Mouse (Mus musculus): ENCODE measurements around the gene Klc3.
A peak's percentile ranks its signal among the peaks of the same experiment; 100 is the strongest.

The Klc3 gene

GRCm38 (mm10) chr7:19403731-19404296 is at the start of gene Klc3:
Klc3 (minus strand) TSS chr7:19404104.
- no peak for DNase-seq (ENCODE audit: extremely low read depth, low read depth, low spot score)

DNA sequence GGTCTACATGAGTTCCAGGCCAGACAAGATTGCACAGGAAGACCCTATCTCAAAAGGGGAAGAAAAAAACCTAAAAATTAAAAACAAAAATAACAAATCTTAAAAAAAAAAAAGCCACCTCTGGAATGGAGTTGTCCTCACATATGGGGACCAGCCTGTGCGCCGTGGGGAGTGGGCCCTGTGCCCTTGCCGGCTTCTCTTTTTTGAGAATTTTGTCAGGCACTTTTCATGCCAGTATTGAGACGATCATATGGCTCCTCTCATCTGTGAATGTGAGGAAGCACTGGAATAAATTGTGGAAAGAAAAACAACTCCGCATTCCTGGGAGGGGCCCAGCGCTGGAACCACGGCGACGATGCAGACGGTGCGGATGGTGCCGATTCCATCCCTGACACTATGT is 45.3 kb upstream of the Klc3 start:
- no peak for DNase-seq (ENCODE audit: extremely low read depth, low read depth, low spot score)

DNA sequence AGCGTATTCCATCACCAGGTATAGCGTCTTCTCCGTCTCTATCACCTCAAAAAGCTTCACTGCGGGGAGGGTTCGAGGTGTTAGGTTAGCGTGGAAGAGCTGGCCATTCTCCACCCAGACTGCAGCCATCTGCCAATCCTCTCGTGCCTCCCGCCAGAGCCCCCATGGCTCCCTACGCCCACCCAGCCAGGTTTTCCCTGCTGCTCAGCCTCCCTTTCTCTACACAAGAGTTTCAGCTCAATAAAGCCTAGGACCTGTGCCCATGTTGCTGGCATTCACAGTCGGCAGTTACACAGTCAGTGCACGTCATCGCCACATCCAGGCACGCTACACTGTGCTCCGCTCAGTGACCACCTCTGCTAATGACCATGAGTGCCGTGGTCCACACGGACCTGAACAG is 43.8 kb upstream of the Klc3 start:
- DNase-seq (ENCODE audit: extremely low read depth, low read depth, low spot score) = no peak

DNA sequence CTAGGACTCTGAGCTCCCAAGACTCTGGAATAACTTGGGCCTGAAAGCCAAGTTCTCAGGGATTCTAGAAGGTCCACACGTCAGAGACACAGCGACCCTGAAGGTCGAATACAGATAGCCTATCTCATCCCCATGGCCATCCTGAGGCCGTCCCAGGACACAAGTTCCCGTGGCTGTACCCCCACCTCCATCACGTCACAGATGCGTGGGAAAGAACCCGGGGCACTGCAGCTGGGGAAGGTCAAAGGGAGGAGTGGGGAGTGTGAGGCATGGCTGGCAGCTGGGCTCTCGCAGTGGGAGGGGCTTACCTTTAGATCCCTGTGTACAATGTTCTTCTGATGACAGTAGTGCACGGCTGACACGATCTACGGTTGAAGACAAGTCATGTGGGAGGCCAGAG is 40.9 kb upstream of the Klc3 start:
- no peak for DNase-seq (ENCODE audit: extremely low read depth, low read depth, low spot score)

- no peak for DNase-seq (ENCODE audit: extremely low read depth, low read depth, low spot score)
Observed at GRCm38 (mm10) chr7:19443344-19443743, 39.4 kb upstream of the Klc3 start.

GRCm38 (mm10) chr7:19441448-19442091 is 37.7 kb upstream of the Klc3 start:
- no peak for DNase-seq (ENCODE audit: extremely low read depth, low read depth, low spot score)

GRCm38 (mm10) chr7:19437048-19437447 is 33.1 kb upstream of the Klc3 start:
- DNase-seq (ENCODE audit: extremely low read depth, low read depth, low spot score) = no peak

DNA sequence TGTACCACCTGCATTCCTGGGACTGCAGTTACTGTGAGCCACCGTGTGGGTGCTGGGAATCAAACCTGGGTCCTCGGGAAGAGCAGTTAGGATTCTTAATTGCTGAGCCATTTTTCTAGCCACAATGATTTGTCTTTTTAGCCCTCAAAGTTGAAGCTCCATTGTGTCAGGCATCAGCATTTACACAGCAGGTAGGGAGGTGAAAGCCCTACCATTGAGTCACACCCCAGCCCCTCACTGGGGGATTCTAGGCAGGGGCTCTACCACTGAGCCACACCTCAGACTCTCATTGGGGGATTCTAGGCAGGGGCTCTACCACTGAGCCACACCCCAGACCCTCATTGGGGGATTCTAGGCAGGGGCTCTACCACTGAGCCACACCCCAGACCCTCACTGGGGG is 32.4 kb upstream of the Klc3 start:
- DNase-seq (ENCODE audit: extremely low read depth, low read depth, low spot score) = no peak

GRCm38 (mm10) chr7:19432475-19432874 is 28.6 kb upstream of the Klc3 start:
- DNase-seq (ENCODE audit: extremely low read depth, low read depth, low spot score) = no peak

DNA sequence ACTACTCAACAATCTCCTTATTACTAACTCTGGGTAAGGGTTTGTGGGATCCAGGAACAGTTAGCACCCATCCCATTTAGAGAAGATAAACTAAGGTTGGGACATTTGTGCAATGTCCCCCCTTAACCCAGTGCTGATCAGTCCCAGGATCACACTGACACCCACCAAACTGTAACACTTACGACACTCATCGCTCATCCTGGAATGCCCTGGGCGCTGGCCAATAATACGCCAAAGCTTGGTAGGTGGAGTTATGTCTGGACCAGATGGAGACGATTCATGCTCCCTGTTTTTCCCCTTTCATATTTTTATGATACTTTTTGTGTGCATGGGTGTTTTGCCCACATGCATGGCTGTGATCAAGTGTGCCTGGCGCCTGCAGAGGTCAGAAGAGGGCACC is 26.5 kb upstream of the Klc3 start:
- DNase-seq (ENCODE audit: extremely low read depth, low read depth, low spot score) = no peak

- no peak for DNase-seq (ENCODE audit: extremely low read depth, low read depth, low spot score)
Observed at GRCm38 (mm10) chr7:19429726-19430125, 25.8 kb upstream of the Klc3 start.

DNA sequence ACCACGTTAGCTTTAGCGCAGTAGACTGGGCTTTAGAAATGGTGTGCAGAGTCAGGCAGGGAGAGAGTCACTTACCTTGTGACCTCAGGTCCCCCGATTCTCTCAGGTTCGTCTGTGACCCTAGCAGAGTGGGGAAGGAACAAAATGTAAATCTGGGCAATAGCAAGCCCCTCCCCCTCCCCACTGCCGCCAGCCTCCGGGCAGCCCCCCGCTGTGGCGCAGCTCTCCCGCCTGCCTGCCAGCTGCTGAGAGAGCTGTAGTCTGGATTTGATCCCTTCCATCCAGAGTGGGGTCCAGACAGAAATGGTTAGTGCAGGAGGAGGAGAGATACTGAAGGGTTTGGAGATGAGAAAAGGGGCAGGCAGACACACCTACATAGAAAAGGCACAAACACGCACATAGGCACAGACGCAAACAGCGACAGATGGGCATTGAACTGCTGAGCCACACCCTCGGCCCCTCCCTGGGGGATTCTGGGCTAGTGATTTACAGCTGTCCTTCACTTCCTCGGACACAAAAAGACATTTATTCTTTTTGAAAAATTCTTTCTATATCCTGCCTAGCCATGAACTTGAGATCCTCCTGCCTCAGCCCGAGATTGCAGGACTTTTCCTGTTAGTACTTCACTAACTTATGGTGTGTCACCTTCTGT is 24.2 kb upstream of the Klc3 start:
- DNase-seq (ENCODE audit: extremely low read depth, low read depth, low spot score) = no peak

DNA sequence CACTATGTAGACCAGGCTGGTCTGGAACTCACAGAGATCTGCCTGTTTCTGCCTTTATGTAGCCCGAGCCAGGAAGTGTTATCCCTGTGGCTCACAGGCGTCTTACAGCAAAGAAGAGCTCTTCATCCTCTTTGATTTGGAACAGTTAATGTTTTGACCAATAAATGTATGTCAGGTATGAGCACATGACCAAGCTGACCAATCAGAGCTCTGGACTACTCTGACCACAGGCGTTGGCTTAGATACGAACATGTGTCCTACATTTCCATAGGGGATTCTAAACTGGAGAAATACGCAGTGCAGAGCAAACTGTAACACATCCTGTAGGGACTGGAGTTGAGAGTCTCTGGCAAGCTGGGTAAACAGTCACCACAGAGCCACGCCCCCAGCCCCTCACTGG is 23.0 kb upstream of the Klc3 start:
- DNase-seq (ENCODE audit: extremely low read depth, low read depth, low spot score) = no peak

- DNase-seq (ENCODE audit: extremely low read depth, low read depth, low spot score) = no peak
Observed at GRCm38 (mm10) chr7:19426349-19426748, 22.4 kb upstream of the Klc3 start.

DNA sequence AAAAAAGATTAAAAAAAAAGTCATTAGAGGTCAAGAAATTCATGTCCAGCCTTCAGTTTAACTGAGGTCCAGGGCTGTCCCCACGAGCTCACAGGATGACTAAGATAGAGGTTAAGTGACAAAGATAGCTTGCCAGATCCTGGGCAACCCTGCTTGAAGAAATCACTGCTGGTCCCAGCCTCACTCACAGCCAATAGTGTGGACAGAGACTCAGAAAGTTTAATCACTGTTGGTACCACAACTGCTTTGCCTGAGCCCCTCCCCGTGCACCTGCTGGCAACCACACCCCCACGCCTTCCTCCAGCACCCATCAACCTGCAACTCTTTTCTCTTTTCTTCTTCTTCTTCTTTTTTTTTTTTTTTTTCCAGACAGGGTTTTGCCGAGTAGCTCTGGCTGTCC is 20.1 kb upstream of the Klc3 start:
- no peak for DNase-seq (ENCODE audit: extremely low read depth, low read depth, low spot score)

DNA sequence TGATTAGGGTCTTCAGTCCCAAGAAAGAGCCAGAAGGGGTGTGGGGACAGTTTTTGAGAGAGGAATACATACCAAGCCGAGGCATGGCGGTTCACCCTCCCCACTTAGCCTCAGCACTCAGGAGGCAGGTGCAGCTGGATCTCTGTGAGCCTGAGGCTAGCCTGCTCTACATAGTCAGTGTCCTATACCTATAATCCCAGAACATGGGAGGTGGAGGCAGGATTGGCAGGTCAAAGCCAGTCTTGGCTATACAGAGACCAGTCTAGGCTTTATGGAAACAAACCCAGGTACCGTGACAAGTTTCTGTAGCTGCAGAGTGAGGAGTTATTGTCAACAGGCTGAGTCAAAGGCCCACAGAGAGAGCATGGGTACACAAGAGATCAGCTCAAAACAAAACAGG is 19.2 kb upstream of the Klc3 start:
- no peak for DNase-seq (ENCODE audit: extremely low read depth, low read depth, low spot score)

DNA sequence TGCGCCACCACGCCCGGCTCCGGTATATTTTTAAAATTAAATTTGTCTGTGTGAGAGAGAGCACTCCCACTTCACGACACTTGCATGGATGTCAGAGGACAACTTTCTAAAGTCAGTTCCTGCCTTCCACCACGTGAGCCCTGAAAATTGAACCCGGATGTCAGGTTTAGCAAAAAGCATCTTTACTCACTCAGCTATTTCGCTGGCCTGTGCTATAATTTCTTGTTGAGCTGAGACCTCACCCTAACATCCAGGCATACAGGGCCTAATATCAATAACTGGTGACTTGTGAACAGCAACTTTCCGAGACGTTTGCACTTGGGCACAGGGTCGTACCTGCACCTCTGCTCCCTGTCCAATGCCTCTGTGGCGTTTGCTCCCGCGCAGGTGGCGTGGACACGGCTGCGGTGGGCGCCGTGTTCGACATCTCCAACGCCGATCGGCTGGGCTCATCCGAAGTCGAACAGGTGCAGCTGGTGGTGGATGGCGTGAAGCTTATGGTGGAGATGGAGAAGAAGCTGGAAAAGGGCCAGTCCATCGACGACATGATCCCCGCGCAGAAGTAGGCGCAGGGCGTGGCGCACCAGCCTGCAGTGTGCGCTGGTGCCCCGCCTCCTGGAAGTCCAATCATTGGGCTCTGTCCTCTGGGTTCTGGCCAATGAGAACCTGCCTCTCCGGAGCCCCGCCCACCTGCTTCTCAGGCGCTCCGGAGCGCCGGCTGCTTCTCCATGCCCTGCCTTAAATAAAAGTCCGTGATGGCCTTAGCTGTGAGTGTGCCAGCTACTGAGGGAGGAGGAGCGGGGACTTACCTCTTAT is 17.1 kb upstream of the Klc3 start:
- peak; percentile 40 for DNase-seq (ENCODE audit: extremely low read depth, low read depth, low spot score)

- DNase-seq (ENCODE audit: extremely low read depth, low read depth, low spot score) = no peak
Observed at GRCm38 (mm10) chr7:19420121-19420520, 16.2 kb upstream of the Klc3 start.

GRCm38 (mm10) chr7:19416590-19416989 is 12.7 kb upstream of the Klc3 start:
- no peak for DNase-seq (ENCODE audit: extremely low read depth, low read depth, low spot score)

DNA sequence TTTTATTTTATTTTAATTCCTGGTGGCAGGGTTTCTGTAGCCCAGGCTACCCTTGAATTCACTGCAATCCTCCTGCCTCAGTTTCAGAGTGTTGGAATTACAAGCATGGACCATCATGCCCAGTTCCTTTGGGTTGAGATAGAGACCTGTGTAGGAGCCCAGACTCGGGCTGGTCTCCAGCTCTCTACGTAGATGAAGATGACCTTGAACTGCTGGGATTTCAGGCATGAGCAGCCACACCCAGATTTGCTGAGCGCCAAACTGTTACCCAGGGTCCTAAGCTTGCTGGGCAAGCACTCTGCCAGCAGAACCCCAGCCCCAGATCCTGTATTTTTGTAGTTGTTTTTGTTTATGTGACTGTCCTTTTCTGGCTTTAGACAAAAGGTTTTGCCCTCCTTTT is 9.6 kb upstream of the Klc3 start:
- DNase-seq (ENCODE audit: extremely low read depth, low read depth, low spot score) = no peak

DNA sequence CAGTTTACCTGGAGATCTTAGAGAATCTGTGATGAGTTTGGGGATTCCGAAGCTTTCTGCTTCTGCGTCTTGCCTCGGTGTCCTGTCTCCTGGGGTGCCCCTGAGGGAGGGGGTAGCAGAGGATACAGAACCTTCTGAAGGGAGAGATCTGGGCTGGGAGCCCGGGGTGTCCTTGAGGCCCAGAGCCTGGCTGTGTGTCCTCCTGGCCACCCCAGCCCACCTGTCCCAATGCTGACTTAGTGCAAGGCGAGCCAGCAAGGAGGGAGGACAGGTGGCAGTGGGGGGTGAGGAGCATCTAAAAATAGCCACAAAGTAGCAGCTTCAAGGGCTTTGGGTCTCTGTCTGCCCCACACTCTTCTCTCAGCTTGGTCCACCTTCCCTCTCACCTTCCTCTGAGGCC is 7.9 kb upstream of the Klc3 start:
- no peak for DNase-seq (ENCODE audit: extremely low read depth, low read depth, low spot score)

Data from fat pad, adult 2 months (tissue).